Mouse (Mus musculus) embryo, embryonic 10.5 days (tissue): ENCODE measurements around the gene Mcrip2.
A peak's percentile ranks its signal among the peaks of the same experiment; 100 is the strongest.

Source experiments
- DNase-seq: peaks from one replicate; pipeline ENCODE4 v3.0.0-alpha.2; 2015; ENCODE audit warnings: low spot score

Mcrip2 gene

DNA sequence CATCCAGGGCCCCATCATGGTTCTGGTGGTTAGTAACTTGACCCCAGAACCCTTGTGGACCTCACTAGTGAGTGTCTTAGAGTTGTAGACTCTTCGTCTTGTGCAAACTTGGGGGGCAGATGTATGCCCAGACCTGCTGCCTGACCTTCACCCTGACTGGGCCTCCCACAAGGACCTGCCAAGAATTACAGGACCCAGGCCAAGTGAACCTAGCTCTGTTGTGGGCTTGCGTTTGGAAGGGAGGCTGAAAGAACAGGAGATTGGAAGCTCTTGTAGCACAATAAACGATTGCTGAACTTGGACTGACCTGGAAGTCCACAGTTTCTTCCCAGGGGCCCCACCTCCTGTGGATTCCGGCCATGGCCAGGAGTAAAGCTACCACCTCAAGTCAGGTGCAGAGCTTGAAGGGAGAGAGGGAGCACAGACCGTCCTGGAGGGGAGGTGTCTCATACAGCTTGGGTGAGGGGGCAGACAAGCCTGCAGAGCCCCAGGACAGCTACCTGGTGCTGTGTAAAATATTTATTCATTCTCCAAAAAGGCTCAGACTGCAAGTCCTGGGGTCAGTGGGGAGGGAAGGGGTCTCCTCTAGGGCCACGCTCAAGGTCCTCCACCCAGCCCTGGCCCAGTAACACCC, 34.5 kb downstream of the Mcrip2 start:
- no peak for DNase-seq

DNA sequence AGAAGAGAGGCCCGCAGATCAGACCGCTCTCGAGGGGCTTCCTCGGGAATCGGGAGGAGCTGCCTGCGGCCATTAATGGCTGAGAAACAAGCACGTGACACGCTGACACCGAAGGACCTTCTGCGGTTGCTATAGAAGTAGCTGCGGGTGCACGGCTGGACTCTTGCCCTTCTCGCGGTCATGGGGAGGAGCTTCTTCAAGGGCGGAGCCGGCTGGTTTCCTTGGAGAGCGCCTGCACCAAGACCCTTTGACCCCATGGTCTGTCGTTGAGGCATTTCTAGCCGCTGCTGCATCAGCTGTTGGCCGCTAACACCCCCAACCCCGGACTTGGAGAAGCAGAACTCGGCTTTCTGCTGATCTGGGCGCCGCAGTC, 35.3 kb downstream of the Mcrip2 start, which contains the start of gene Stub1:
Gene Stub1, minus strand, starts transcription at position 114 of the 373 bp plus-strand sequence.
- DNase-seq = peak; percentile 97

DNA sequence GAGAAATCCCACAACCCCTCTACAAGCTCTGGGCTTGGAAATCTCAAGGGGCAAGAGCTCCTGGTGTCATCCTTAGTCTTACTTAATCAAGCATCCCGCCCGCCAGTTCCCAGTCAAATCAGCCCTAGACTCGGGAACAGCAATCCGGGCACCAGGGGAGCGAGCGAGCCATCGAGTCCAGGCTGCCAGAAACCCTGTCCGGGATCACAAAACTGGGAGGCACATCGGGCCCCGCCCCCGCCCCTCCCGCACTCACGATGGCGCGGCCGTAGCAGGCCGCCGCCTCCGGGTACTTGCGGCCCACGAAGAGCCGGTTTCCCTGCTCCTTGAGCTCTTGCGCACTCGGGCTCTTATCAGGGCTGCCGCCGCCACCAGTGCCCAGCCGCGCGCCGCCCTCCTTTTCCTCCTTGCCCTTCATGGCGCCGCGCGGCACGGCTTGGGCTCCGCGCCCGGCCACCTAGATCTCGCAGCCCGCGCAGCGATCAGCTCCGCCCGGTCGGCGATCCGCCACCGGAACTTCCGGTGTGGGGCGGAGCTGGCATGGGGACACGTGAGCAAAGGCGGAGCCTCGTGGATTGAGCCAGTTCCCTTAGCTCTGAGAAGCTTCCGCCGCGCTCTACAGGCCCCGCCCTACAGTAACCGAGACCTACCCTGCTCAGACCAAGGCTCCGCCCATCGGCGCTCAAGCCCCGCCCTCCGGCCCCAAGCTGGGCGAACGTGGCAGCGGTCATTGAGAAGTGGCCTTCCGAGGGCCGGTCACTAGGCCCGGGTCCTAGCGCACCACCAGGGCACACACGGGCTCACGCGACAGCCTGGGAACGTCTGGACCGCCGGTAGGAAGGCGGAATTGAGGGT, 35.9 kb downstream of the Mcrip2 start:
- peak; percentile 100 for DNase-seq

DNA sequence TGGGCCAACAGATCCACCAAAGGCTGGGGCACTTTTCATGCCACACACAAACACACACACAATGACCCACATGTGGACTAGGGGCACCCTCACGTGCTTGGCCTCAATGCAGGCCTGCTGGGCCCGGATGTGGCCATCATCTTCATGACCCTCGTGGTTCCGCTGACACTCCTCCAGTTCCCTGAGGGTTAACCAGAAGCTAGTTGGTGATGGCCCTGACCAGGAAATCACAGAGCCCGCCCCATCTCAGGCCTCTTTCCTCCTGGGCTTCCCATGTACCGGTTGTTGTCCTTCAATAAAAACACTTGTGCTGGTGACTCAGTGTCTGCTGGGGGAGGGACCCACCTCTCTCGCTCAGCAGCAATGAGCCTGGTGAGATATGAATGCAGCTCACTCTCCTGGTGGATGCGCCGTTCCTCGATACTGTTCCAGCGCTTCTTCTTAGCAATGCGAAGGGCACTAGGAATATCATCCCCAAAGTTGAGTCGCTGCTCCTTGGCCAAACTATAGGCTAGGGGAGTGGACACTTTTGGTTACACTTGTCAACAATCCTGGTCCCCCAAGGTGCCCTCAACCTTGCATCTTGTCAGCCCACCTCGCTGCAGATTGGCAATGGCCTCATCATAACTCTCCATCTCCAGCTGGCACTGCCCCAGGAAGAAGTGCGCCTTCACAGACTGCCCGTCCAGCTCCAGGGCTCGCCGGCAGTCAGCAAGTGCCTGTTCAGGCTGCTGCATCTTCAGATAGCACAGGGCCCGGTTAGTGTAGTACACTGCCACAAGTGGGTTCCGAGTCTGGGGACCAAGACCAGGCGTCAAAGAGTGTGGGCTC, 36.9 kb downstream of the Mcrip2 start:
- DNase-seq = no peak

DNA sequence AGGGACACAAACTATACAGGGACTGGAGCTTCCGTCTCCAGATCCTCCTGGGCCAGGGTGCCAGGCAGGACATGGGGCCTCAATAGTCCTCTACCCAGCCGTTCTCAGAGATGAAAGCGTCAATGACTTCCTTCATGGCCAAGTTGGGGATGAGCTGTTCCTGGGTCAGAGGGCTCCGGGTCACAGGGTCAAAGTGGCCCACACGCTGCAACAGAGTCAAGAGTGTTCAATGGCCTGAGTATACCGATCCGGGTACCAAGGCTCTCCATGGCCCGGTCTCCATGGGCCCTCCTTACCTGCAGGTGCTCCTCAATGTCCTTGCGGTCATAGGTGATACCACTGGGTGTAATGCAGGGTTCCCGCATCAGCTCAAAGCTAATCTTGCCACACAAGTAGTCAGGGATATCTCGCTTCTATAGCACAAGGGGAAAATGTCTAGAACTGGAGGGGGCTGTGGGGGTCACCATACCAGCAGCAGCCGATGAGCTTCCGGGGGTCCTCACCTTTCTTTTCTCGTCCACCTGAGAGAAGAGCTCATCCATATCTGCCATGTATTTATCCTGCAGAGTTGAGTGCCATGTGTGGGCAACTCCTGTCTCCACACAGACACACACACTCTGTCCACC, 37.6 kb downstream of the Mcrip2 start:
- DNase-seq = no peak

DNA sequence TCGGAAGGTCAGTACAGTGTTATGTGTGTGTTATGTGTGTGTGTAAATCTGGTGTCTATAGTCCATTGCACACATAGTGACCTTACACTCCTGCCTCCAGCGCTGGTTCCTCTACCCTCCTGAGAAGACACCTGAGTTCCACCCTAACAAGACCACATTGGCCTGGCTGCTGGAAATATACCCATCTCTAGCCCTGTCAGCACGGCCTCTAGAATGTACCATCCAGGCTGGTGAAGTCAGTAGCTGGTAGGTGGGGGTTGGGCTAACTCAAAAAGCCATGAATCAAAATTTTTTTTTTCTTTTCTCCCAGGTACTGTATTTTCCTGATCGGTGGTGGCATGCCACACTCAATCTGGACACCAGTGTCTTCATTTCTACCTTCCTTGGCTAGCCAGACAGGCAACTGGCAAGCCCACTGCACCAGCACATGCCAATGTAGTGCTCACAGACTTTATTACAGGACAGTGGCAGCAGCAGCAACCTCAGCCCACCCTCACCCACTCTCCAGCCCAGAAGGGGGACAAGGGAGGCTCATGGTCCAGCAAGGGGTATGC, 38.3 kb downstream of the Mcrip2 start:
- no peak for DNase-seq

DNA sequence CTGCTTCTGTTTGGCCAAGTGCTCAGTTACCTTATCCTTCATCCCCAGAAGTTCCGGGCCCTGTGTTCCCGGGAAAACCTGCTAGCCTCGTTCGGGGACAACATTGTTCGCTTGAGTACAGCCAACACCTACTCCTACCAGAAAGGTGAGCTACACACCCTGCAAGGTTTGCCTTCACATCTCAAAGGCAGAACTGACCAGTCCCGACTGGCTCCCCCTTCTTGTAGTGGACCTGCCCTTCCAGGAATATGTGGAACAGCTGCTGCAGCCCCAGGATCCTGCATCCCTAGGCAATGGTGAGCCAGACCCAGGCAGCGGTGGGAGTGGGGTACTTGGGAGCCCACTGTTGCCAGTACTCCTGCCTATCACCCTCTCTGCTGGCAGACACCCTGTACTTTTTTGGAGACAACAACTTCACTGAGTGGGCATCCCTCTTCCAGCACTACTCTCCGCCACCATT, 39.0 kb downstream of the Mcrip2 start:
- no peak for DNase-seq

DNA sequence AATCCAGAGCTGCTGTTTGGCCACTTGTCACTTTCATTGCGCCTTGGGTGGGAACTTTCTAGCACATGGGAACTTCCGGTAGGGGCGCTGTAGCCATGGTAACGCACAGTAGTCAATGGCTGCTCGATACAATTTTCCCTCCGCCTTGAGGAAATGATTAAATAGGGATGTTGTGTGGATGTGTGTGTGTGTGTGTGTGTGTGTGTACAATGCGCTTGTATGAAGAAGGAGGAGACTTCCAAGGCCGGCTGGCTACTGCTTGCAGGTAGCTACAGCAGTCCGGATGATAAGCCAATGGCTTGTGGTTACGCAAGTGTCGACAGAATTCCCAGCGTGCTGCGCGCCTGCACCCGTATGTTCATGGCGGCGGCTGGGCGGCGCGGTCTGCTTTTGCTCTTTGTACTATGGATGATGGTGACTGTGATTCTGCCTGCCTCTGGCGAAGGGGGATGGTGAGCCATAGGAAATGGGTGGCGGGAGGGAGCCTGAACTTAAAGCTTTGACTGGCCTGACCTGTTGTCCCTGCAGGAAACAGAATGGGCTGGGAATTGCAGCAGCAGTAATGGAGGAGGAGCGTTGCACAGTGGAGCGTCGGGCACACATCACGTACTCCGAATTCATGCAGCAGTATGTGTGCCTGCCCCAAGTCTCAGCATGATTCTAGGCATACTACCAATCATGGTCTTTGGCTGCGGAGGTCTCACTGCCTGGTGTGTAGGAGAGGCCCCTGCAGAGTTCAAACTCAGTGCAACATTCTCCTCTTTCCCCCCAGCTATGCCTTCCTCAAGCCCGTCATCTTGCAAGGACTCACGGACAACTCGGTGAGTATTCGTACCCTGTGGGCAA, 39.6 kb downstream of the Mcrip2 start, which contains the start of gene Jmjd8:
Gene Jmjd8, plus strand, starts transcription at position 156 of the 846 bp plus-strand sequence.
- DNase-seq = peak; percentile 88

DNA sequence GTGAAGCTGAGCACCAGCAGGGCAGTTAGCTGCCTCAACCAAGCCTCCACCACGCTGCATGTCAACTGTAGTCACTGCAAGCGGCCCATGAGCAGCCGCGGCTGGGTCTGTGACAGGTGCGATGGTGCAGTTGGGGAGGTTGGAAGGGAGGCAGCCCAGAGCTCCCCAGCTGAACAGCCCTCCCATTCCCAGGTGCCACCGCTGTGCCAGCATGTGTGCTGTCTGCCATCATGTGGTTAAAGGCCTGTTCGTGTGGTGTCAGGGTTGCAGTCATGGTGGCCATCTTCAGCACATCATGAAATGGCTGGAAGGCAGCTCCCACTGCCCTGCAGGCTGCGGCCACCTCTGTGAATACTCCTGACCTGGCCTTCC, 40.4 kb downstream of the Mcrip2 start:
- no peak for DNase-seq

DNA sequence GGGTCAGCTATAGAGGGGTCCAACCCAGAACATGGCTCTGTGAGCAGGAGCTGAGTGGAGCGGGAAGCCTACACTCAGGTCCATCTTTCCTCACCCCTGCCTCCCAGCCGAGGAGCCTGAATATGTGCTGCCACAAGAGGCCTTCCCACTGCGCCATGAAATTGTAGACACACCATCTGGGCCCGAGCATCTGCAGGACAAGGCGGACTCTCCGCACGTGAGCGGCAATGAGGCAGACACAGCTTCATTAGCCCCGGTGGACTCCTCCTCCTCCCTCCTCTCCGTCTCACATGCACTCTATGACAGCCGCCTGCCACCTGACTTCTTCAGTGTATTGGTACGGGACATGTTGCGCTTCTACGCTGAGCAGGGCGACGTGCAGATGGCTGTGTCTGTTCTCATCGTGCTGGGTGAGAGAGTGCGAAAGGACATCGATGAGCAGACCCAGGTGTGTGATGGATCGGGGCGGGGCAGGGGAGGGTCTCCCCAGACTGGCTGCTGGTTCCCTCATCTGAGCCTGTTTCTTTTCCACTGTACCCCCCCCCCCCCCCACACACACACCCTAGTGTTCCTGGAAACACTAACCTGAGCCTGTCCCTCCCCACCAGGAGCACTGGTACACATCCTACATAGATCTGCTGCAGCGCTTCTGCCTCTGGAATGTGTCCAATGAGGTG, 40.9 kb downstream of the Mcrip2 start:
- no peak for DNase-seq

DNA sequence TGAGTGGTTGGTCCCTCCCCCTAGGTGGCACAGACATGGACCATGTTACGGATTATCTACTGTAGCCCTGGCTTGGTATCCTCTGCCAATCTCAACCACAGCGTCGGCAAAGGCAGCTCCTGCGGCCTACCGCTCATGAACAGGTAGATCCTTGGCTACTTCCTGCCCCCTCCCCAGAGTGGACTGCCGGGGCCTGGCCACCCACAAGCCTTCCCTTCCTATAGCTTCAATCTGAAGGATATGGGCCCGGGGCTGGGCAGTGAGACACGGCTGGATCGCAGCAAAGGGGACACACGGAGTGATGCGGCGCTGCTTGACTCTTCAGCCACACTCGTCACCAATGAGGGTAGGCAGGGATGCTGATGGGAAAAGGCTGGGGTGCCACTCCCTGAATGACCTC, 41.6 kb downstream of the Mcrip2 start:
- DNase-seq = no peak

DNA sequence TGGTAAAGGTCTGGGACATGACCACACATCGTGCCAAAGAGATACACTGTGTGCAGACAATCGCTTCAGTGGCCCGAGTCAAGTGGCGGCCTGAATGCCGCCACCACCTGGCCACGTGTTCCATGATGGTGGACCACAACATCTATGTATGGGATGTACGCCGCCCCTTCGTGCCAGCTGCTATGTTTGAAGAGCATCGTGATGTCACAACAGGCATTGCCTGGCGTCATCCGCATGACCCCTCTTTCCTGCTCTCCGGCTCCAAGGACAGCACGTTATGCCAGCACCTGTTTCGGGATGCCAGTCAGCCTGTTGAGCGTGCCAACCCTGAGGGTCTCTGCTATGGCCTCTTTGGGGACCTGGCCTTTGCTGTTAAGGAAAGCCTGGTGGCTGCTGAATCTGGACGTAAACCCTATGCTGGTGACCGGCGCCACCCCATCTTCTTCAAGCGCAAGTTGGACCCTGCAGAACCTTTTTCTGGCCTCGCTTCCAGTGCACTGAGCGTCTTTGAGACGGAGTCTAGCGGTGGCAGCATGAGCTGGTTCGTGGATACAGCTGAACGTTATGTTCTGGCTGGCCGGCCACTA, 42.5 kb downstream of the Mcrip2 start:
- no peak for DNase-seq

DNA sequence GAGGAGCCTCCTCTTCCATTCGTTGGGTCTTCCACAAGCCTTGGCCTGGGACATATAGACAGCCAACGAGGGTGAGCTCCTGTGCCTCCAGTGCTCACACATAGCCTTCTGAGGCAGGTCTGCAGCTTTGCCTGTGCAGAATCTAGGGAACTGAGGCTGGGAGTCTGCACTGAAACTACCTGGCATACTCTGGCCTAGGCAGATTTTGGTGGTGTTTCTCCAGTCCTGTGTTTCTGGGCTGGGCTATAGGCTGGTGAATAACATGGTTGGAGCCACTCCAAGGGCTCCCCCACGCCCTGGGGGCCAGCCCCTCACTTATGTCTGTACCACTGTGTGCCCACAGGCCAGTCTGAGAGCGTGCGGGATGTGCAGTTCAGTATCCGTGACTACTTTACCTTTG, 43.3 kb downstream of the Mcrip2 start:
- DNase-seq = no peak

DNA sequence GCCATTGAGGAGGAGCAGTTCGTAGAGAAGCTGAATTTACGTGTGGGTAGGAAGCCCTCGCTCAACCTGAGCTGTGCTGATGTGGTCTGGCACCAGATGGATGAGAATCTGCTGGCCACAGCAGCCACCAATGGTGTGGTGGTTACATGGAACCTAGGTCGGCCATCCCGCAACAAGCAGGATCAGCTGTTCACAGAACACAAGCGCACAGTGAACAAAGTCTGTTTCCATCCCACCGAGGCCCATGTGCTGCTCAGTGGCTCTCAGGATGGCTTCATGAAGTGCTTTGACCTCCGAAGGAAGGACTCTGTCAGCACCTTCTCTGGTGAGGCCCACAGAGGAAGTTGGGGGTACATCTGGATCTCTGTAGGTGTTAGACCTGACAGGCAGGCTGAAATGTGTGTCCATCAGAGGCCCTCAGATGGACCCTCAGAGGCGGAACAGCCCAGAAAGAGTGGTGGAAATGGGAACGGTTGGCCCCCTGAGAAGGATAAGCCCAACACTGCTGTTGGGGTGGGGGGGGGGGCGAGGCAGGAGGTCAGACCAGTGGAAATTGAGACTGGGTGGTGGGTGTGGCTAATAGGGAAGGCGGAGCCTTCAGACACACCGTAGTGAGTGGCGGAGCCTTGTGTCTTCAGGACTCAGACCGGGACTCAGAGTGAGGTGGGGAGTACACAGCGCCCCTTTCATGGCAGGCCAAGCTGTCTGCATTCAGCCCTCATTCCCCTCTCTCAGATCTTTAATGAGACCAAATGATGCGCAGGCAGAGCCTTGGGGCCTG, 44.0 kb downstream of the Mcrip2 start:
- no peak for DNase-seq

DNA sequence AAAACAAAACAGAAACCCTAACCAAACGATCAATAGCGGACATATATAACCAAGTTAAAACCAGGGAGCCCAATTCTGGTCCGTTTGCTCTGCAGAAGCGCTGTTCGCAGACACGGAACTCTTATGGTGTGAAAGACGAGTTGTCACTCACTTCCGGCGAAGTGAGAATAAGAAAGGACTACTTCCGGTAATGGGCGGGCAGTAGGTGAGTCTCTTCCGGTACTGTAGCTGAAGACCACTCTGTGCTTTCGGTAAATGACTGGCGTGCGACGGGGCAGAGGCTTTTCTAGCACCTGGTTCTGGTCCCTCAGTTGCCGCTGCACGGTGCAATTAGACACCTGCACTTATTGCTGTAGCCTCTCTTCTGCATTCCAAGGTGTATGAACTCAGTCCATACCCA, 45.1 kb downstream of the Mcrip2 start, which contains the start of gene Wdr24:
Gene Wdr24, plus strand, starts transcription at position 176 of the 400 bp plus-strand sequence.
- peak; percentile 95 for DNase-seq

DNA sequence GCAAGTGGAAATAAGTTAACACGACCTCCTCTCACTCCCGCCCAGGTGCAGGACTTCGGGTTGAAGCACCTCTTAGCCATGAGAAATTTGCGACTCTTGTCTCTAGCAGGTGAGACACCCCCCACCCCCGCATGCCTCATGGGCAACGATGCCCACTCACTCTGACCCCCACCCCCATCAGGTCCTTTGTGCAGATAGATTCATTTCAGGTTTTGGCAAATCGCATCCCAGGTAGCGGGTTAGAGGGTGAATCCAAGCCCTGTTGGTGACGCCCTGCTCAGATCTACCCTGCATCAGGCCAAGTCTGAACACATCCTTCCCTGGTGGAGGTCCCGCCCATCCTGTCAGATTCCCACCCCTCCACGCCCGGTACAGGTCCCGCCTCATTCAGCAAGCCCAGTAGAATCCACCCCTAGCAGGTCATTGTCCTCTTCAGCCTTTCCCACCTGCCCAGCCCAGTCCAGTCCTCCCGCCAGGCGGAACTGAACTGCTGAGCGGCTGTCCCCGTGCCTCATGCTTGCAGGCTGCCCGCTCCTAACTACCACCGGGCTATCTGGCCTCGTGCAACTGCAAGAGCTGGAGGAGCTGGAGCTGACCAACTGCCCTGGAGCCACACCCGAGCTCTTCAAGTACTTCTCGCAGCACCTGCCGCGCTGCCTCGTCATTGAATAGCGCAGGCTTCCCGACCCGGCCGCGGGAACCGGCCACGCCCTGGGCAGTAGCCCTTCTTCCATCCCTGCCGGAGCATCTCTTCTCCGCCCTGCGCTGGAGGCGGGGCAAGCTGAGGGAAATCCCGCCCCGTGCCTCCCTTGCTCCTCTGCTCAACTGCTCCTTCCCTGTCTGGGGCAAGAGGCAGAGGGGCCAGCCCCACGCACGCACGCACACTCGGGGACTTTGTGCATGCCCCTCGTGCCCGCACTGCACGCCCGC, 49.4 kb downstream of the Mcrip2 start:
- no peak for DNase-seq

DNA sequence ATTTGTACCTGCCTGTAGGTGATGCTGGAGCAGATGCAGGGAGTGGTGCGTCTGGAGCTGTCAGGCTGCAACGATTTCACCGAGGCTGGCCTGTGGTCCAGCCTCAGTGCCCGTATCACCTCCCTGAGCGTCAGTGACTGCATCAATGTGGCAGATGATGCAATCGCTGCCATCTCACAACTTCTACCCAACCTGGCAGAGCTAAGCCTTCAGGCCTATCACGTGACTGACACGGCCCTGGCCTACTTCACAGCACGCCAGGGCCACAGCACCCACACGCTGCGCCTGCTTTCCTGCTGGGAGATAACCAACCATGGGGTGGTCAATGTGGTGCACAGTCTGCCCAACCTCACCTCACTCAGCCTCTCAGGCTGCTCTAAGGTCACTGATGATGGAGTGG, 50.9 kb downstream of the Mcrip2 start:
- DNase-seq = no peak
